Mouse (Mus musculus) embryonic fibroblast, embryonic 13.5 days (primary cell): ENCODE results near the gene Zcchc13. TPM values are rescaled to one million over a fixed set of nuclear protein-coding genes. Genes with fewer than 3 reads are reported as not detected.

Source experiments
- H3K27ac ChIP-seq: 2 replicates; pipeline ENCODE4 v1.5.1; 2012; ENCODE audit warnings: low read length, control low read depth, inconsistent platforms; ENCODE audit not compliant: insufficient read depth
- H3K4me1 ChIP-seq: 2 replicates; pipeline ENCODE4 v1.6.1; 2011; ENCODE audit warnings: low read length; ENCODE audit not compliant: control insufficient read depth, insufficient read depth
- H3K4me3 ChIP-seq: 2 replicates; pipeline ENCODE4 v1.5.1; 2011; ENCODE audit warnings: mild to moderate bottlenecking, control low read depth, low read length; ENCODE audit not compliant: insufficient read depth
- CTCF ChIP-seq: IDR thresholded peaks from 2 replicates; pipeline ENCODE4 v1.5.1; 2011; ENCODE audit warnings: mild to moderate bottlenecking, control low read depth, low read length, moderate library complexity, borderline replicate concordance; ENCODE audit not compliant: insufficient read depth
- POLR2A ChIP-seq: IDR thresholded peaks from 2 replicates; pipeline ENCODE4 v1.6.1; 2011; ENCODE audit warnings: low read depth, mild to moderate bottlenecking, control low read depth, low read length, moderate library complexity
- polyA plus RNA-seq: library from polyadenylated mRNA; stranded (reverse); fragments of >200 nt; gene quantifications from 2 replicates; pipeline ENCODE4 v1.2.4, GENCODE M21; 2011; ENCODE audit warnings: low read depth; ENCODE audit not compliant: missing spikeins, insufficient read length

Zcchc13 gene
- polyA plus RNA-seq = not detected in 2 replicates

DNA sequence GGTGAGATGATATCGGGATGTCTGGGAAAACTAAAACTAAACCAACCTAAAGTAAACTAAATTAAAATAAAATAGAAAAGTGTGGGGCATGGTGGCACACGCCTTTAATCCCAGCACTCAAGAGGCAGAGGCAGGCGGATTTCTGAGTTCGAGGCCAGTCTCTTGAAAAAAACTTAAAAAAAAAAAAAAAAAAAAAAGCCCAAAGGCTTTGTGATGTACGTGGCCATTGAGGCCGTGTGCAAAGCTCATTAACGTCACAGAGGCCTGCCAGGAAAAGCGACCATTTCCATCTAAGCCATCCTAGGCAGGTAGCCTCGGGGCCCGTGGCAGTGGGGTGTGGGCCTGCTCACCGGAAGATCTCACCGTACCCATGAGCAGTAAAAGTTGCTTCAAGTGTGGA, at the start of gene Zcchc13:
Gene Zcchc13 (plus strand): TSS at position 284 of the 400 bp plus-strand sequence.
- no peak within 1 kb of the TSS for H3K27ac ChIP-seq
- no peak for TF ChIP-seq CTCF
- no peak for TF ChIP-seq POLR2A
- no peaks in the 10 kb centered on the region for H3K4me1 ChIP-seq
- no peak within 1 kb of the TSS for H3K4me3 ChIP-seq

DNA sequence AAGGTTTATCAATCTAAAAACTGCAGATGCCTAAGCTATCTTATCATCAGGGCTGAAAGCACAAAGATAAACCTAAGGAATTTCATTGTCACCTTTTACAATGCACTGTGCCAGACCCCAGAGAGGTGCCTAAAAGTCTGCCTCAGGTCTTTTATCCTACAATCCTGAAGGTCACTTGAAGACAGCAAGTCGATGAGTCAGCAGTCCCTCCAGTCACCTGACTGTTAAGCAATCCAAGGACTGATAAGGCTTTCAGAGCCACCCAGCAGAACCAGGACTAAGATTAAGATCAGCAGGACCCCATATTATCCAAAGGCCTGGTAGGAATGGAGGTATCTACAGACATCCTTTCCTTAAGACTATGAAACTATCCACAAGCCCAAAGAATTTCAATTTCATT, 46.1 kb upstream of the Zcchc13 start:
- no peak overlapping the region for H3K27ac ChIP-seq
- no peak overlapping the region for H3K4me3 ChIP-seq
- no peaks in the 10 kb centered on the region for H3K4me1 ChIP-seq
- TF ChIP-seq CTCF (no peak), POLR2A (no peak)

DNA sequence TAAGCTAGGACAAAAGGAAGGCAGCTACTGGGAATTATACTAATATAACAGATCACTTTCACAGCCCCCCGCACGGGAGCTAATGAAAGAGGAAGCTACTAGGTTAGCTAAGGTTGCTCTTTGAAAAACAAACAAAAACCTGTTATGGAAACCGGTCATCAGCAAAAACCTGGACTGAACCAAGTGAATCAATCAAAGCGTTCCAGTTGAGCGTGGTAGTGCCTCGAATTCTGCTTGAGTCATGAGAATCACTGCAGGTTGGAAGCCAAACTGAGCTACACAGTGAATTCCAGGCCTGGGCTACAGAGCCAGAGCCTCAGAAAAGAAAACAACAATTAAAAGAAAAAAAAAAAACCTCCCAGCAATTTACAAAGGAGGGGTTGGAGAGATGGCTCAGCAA, 38.3 kb upstream of the Zcchc13 start:
- Histone ChIP-seq H3K27ac (no peak overlapping the region), H3K4me1 (no peaks in the 10 kb centered on the region), H3K4me3 (no peak overlapping the region)
- TF ChIP-seq POLR2A (no peak), CTCF (no peak)

DNA sequence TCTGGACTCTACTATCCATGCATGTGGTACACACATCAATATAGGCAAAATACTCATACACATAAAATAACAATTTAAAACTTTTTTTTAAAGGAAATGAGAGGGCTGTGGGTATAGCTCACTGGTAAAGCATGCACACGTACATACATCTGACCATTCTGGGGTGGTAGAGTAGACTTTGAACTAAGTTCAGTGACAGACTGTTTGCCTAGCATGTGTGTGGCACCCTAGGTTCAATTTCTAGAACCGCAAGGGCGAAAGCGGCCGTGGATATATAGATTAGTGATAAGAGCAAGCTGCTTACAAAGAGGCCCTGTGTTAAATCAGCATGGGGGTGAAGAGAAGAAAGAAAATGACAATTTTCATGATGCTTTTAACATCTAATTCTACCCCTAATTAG, 27.8 kb upstream of the Zcchc13 start:
- no peaks in the 10 kb centered on the region for H3K4me1 ChIP-seq
- H3K4me3 ChIP-seq = no peak overlapping the region
- TF ChIP-seq CTCF (no peak), POLR2A (no peak)
- no peak overlapping the region for H3K27ac ChIP-seq

DNA sequence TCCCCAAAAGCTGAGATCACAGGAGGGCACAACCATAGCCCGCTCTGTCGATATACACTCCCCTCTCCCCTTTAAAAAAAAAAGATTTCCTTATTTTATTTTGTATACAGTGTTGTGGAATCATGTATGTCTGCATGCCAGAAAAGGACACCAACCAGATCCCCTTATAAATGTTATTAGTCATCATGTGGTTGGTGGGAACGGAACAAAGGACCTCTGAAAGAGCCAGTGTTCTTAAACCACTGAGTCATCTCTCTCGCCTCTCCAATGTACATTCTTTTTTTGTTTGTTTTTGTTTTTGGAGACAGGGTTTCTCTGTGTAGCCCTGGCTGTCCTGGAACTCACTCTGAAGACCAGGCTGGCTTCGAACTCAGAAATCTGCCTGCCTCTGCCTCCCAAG, 26.2 kb upstream of the Zcchc13 start:
- H3K4me1 ChIP-seq = no peaks in the 10 kb centered on the region
- TF ChIP-seq CTCF (no peak), POLR2A (no peak)

DNA sequence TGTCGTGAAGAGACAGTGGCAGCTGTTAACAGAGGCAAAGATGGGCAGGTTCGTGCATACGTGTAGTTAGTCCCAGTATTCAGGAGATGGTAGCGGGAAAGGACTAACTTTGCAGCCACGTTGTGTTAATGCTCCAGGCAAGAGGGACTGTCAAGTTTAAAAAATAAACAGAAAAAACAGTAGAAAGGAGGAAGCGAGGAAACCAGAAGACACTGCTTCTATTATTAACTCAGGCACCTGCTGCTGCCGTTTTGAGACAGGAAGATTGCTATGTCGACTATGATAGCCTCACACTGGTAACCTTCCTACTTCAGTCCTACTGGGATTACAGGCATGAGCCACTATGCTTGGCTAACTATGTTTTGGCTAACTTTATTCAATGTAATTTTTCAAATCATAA, 24.9 kb upstream of the Zcchc13 start:
- Histone ChIP-seq H3K4me3 (no peak overlapping the region), H3K27ac (no peak overlapping the region), H3K4me1 (no peaks in the 10 kb centered on the region)
- TF ChIP-seq CTCF (no peak), POLR2A (no peak)

More for the DNA sequence above, 26.2 kb upstream of the Zcchc13 start:
- Histone ChIP-seq H3K27ac (no peak overlapping the region), H3K4me3 (no peak overlapping the region)

DNA sequence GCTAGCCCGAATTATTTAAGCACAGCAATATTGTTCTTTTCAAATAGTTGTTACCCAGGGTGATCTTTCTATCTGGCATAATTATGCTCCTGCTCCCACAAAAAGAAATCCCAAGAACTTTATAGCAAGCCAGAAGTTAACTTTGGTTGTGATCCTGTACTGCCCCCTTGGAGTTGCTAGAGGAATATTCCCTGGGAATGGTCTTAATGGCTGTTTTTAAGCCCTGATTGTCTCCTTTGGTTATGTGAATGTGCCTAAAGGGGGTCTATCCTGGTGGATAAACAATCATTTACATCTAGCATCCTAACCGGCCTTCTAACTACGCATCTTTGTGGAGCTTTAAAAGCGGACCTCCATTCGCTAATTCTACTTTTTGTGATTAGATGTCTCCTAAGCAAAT, 20.0 kb upstream of the Zcchc13 start:
- no peaks in the 10 kb centered on the region for H3K4me1 ChIP-seq
- no peak overlapping the region for H3K4me3 ChIP-seq
- no peak overlapping the region for H3K27ac ChIP-seq
- no peak for TF ChIP-seq POLR2A
- no peak for TF ChIP-seq CTCF

DNA sequence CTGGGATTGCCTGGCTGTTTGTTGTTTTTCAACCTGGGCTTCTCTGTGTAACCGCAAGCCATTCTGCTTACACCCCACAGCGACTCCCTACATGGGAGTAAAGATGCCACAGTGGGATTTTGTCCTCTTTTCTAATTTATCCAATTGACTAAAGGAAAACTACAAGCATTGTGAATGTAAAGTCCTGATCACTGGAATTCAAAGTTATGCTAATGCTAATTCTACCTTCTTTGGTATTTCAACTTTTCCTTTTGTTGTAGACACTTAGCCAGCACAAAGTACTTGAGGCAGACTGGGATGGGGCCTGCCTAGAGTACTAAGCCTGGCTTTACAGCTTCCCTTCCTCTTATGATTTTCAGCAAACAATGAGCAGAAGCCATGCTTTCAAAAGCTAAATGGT, 18.9 kb upstream of the Zcchc13 start:
- Histone ChIP-seq H3K4me3 (no peak overlapping the region), H3K4me1 (no peaks in the 10 kb centered on the region), H3K27ac (no peak overlapping the region)
- TF ChIP-seq CTCF (no peak), POLR2A (no peak)

DNA sequence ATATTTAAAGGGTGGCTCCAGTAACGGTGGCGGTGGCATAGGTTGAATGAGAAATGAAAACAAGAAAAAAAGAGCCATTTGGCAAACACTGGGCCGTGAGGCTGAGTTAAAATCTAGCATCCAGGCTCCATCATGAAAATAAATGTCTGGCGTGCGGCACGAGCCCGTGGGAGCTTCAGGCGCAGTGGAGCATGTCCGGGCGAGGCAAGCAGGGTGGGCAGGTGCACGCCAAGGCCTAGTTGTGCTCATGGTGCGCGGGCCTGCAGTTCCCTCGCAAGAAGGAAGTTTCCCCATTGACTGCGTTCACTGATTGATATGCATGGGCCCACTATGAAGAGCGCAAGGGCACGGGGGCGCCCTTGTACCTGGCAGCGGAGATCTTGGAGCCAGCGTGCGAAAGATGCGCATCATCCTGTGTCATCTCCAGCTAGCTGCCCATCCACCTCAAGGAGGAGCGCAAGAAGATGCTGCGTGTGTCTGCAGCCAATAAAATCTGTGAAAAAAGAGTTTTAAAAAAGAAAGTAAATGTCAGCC, 15.6 kb upstream of the Zcchc13 start:
- Histone ChIP-seq H3K4me1 (no peaks in the 10 kb centered on the region), H3K4me3 (no peak overlapping the region), H3K27ac (no peak overlapping the region)
- TF ChIP-seq CTCF (no peak), POLR2A (no peak)

DNA sequence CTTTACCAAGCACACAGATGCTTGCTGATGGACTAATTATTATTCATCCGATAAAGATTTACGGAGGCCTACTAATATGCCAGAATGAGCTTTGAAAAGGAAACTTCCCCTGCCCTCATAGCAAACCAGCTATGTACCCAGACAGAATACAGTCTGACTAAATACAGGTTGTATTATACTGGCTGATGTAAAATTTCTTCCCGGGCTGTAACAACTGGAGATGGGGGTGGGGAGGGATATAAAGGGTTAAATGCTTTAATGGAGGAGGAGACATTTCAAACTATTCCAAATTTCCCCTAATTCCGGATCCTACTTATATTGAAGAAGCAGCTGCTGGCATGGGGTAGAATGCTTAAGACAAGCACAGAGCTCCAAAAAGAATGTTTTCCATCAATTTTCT, 14.9 kb upstream of the Zcchc13 start:
- TF ChIP-seq CTCF = no peak
- TF ChIP-seq POLR2A = no peak
- H3K27ac ChIP-seq = peak overlapping the region; percentile 97
- H3K4me3 ChIP-seq = no peak overlapping the region
- no peaks in the 10 kb centered on the region for H3K4me1 ChIP-seq

DNA sequence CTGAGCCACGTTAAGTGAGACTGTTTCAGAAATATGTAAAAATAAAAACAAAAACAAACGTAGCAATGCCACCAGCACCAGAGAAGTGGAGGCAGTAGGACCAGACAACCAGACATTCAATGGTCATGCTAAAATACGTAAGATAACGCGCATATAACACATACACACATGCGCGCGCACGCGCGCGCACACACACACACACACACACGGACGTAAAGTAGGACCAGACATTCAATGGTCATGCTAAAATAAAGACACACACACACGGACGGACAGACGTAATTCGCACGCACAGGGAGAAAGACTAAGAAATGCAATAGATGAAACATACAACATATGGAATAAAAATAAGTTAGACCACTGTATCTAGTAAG, 14.2 kb upstream of the Zcchc13 start:
- Histone ChIP-seq H3K4me3 (peak overlapping the region; percentile 48), H3K27ac (peak overlapping the region; percentile 97), H3K4me1 (no peaks in the 10 kb centered on the region)
- TF ChIP-seq POLR2A = peak; percentile 54; the same call in 1 of the 2 replicates
- no peak for TF ChIP-seq CTCF
